Mouse (Mus musculus) inflammation-experienced regulatory T-cells, adult 6 months (primary cell): Measurements from ENCODE around the gene Spata16. TPM values are rescaled to one million over a fixed set of nuclear protein-coding genes. Genes with fewer than 3 reads are reported as not detected.
"Not testable (repeated sequence)": the region's sequence is repeated elsewhere in the genome, so short reads cannot be mapped to it uniquely, and the experiment has no call there.

Source experiments
- ATAC-seq: one replicate; pipeline ENCODE4 v1.8.0; 2017
- polyA plus RNA-seq, 3 experiments: library from polyadenylated mRNA; unstranded; fragments of 100-300 nt; shearing (Covaris generic); gene quantifications; one replicate each; pipeline ENCODE4 v1.2.1; 2017

The Spata16 gene
- polyA plus RNA-seq = not detected

DNA sequence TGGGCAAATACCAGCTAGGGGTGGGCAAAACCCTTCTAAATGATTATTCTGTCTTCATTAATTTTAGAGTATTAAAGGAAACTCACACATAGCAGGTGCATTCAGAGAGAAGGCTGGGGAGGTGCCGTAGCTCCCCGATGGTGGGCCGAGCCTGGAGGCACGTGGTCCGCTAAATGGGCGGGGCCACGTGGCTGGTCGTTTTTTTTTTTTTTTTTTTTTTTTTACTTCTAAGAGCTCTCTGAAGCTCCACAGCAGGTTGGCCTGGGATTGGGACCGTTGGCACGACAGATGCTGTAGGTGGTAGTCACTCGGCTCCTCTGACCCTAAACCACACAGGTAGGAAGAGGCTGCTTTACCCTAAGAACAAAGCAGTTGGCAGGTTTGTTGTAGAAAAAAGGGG is at the start of gene Spata16:
Spata16 (plus strand) TSS at position 219 of the 400 bp plus-strand sequence.
- ATAC-seq = no peak

- no peak for ATAC-seq
Measured at GRCm38 (mm10) chr3:26604861-26605260, 32.6 kb upstream of the Spata16 start.

DNA sequence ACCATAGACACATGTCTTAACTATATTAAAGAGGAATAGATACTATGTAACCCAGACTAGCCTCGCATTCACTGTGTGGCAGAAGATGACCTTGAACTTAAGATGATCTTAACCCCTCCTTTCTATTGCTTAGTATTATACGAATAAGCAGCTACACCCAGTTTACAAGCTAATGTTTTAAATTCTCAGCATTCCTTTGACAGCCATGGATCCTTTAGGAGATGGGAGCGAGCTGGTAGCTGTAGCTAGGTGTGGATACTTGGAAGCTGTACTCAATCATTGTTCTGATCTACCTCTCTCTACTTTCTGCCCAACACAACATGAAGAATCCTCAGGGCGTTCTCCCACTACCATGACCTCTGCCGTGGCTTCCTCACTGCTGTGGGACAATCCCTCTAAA is 28.9 kb upstream of the Spata16 start:
- ATAC-seq = no peak

GRCm38 (mm10) chr3:26639214-26639613 is 1.8 kb downstream of the Spata16 start:
- ATAC-seq = no peak

- ATAC-seq = no peak
Measured at GRCm38 (mm10) chr3:26639851-26640250, 2.4 kb downstream of the Spata16 start.

DNA sequence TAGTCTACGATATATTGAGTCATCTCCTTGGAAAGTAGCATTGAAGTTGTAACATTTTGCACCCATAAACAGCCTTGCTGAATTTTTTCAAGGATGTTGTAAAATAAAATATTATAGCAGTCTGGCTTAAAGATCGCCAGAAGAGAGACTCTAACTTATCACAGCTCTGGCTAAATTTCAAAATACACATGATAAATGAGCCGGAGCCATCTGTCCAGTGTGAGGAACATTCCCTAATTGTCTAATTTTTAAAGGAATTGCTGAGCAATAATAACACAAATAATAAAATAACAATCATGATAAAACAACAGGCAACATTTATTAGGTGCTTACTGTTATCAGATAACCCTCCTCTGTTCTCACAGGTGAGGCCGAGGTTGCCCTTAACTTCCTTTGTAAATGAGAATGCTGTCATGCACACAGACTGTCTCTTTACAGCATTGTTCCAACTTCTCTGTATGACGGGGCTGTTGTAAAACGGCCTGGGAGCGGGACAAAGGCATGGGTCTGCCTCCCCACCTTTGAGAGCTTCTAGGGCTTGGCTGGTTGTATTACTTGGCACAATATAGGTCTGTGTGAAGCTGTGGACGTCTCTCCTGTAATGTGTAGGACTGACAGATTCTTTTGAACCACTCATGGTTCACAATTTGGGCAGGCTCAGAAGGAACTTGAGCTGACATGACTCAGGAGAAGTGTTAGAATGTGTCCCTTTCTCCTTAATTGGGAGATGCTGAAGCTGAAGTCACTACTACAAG is 3.1 kb downstream of the Spata16 start:
- no peak for ATAC-seq

GRCm38 (mm10) chr3:26641351-26642249 is 4.2 kb downstream of the Spata16 start:
- ATAC-seq = no peak

DNA sequence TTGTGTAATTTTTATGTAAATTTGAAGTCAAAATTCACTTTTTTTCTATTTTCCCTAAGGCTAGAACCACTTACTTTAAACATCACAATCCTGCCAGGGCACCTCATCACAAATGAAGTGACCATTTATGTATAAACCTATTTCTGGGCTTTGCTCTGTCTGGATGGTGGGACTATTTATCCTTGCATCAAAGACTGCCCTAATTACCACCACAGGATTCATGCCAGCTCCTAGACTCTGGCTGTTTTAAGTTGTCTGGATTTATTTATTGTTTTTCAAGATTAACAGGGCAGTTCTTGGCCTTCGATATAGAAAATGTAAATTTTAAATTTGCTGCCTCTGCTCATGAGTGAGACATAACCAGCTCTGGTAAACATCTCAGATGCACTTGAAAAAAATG is 6.7 kb downstream of the Spata16 start:
- no peak for ATAC-seq

DNA sequence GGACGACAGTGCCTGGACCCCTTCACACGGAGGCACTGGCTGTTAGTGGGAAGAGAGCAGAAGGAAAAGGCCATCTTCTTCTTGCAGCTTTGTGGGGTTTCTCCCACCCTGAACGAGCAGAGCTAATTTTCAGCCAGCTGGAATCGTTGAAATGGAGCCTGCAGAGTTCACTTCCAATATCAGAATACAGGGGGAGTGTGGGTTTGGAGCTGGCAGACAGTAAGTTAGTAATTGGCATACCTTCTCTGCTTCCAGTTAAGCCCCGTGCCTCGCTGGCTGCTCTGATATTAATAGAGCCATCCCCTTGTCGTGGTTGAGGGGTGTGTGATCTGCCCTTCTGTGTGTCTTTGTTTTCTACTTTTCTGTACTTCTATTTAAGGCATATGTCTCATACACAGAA is 9.4 kb downstream of the Spata16 start:
- no peak for ATAC-seq

GRCm38 (mm10) chr3:26685832-26686231 is 48.4 kb downstream of the Spata16 start:
- no peak for ATAC-seq

DNA sequence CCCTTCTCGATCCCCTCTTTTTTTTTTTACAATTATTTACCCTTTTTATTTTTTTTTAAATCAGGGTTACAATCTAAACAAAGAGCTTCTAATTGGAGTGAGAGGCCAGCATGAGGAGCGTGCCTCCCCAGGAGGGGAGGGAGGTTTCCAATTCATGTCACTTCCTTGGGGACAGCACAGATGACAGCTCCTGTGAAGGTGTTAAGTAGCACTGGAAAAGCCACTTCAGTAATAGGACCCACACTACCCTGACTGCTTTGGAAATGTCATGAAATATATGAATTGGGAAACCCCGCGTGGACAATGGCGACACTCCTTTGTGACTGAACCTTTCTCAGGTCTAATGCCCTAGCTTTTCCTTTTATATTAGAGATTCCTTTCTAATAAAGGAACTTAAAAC is 72.1 kb downstream of the Spata16 start:
- ATAC-seq = not testable (repeated sequence)

DNA sequence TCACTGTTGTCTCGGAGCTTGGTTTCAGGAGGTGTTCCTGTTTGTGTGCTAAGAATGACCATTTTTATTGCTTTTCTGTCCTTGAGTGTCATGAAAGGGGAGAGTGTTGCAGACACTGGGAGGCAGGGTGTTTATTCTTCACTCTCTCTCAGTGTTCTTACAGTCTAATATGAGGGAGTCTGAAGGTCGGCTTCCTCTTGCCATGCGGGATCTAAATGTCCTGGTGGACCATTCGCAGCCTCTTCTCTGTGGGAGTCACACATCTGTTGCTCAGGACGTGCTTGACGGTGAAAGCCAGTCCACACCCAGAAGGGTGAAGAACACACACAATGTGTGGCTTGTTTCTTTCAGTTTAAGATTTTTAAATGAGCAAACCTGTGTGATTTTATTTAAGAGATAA is 90.1 kb downstream of the Spata16 start:
- ATAC-seq = no peak

- ATAC-seq = no peak
Measured at GRCm38 (mm10) chr3:26750492-26750891, 113.1 kb downstream of the Spata16 start.

GRCm38 (mm10) chr3:26752441-26752840 is 115.0 kb downstream of the Spata16 start:
- ATAC-seq = no peak

DNA sequence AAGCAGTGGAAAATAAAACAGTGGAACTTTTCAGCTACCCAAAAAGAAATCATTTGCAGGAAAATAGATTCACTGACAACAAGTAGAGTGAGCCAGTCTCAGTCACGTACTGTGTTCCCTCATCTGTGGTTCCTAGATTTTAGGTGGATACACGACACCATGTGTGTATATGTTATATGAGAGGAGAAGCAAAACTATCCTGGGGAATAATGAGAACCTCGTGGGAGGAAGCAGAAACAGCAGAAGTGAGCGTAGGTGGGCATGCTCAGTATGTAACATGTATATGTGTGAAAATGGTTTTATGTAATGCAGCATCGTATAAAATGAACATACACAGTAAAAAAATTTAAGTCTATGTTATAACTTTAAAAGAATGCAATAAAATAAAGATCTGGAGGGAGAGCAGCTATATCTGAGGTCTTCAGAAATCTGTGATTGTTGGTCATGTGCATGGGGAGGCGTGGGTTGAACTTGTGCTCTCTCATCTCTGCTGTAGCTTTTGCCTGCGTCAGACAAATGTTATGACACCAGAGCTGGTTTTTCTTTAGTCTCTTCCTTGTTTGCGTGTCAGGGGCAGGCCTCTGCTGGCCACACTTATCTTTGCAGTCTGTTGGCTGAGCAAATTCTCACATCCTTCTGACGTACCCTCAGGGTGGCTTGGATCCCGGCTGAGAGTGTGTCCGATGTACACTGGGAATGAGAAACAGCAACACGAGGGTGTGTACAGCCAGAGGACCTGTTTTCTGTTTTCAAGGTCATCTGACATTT is 156.1 kb downstream of the Spata16 start:
- ATAC-seq = no peak

- ATAC-seq = no peak
Measured at GRCm38 (mm10) chr3:26795851-26796538, 158.6 kb downstream of the Spata16 start.

DNA sequence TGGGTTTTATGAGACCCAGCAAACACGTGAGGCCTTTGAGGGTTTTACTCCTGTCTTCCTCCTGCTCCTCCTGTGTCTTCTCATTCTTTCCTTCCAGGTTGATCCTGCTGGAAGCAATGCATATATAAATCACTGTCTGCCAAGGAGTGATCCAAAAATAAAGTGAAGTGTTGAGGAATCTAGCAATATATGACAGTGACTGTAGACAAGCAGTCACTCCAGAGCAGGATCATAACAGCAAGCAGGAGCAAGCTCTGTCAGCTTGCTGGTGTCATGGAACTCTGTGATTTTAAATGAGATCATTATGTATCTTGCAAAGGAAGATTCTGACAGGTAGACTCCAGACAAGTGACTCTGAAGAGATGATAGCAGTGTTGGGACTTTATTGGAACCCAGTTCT is 159.5 kb downstream of the Spata16 start:
- no peak for ATAC-seq

GRCm38 (mm10) chr3:26814307-26814706 is 176.9 kb downstream of the Spata16 start:
- ATAC-seq = no peak

DNA sequence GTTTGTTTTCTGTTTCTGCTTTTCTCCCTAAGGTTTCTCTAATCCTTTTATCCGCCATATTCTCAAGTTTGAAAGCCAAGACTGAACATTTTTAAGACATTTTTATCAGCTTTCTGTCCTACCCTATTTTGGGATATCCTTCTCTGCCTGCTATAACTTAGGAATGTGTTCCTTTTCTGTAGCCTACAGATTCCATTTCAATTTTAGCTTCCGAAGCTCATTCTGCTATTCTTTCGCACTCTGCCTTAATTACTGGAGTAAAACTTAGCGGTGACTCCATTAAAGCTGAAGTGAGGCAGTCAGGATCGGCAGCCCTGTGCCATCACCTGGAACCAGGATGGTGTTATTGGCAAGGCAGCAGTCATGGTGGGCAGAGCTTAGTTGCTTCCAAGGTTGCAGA is 178.3 kb downstream of the Spata16 start:
- no peak for ATAC-seq

- ATAC-seq = no peak
Measured at GRCm38 (mm10) chr3:26819398-26819797, 182.0 kb downstream of the Spata16 start.

DNA sequence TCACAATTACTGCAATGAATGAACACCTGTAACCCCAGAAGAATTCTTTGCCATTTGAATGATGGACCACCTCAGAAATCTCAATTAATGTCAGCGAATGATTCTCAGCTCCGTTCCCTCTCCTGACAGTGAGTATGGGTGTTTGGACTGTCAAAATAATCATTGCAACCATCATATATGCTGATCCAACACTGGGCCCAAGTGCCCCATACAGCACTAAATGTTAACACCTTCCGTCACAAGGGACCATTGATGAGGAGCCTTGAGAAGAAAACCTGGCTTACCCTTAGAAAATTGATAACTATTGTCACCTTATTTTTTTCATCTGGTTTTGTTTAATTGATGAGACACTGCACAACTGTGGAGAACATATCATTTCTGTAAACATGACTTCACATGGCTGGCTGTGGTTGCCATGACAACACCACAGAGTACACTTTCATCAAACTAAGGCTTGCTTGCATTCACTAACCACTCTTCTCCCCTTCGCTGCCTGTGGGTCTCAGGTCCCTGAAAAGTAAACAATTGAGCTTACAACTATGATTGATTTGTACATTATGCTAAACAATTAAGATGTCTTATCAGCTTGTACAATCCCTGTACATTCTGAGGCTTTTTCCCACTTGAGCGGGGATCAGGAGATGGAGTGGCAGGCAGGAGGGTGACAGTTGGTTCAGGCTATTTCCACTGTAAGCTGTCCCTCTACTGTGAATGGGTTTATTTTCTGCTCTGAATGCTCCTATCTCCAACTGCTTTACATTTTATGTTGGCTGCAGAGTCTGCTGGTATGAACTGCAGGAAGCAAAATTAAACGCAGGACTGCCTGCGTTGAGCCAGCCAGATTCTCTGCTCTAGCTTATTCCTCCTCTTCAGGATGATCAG is 189.8 kb downstream of the Spata16 start:
- ATAC-seq = no peak
